Mouse (Mus musculus): ENCODE measurements around the gene Hmg20a. TPM values are rescaled to one million over a fixed set of nuclear protein-coding genes. Genes with fewer than 3 reads are reported as not detected.

Hmg20a gene
- 138 TPM in 1 of 2 replicates, not detected in the other for polyA plus RNA-seq (2012; ENCODE audit: insufficient read depth, insufficient read length, low replicate concordance, missing spikeins)

DNA sequence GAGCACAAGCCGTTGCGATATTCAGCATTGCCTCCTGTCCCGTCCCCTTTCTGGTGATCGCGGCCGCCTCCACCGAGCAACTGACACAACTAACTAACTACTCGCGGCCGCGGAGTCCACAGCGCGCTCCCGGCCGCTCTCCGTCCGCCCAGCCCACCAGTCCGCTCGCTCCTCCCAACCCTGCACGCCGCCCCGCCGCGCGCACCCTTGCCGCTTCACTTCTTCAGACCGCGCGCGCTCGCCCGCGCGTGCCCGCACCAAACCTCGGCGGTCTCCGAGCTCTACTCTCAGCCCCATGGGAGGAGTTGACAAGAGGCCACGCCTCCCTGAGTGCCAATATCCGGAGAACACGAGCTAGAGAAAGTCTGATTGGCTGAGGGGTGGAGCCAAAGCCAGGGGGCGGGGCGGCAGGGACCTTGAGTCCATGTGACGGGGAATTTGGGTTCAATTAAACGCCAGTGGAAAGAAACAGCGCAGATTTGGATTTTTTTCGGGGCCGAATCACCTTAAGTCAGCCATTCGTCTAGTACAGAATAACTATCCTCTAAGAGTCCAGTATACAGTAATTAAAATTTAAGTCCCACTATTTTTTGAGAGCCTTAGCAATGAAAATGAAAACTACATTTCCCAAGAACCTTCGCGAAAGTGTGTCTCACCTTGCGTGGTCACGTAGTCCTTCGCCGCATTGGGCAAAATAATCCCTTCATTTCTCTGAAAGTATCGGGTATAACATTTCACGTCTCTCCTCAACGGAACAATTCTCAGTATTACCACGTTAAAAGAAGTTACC lies at the start of gene Hmg20a, which contains the start of gene Peak1:
Gene Hmg20a (plus strand): TSS at position 662 of the 790 bp plus-strand sequence.
Gene Peak1 (minus strand): TSS at position 120 of the 790 bp plus-strand sequence.
- under 1% methylated on average over 56 of the region's 59 CpGs for WGBS
- Histone ChIP-seq H3K27ac (ENCODE audit: insufficient read depth, low read depth, low read length) (peak within 1 kb of the TSS; percentile 95), H3K4me3 (ENCODE audit: insufficient read depth, low read depth, low read length) (peak within 1 kb of the TSS; percentile 79), H3K4me1 (ENCODE audit: control insufficient read depth, insufficient read depth, low read length) (peaks cover 7% of the 10 kb centered on the region)
- TF ChIP-seq CTCF (IDR thresholded peaks at IDR 0.05; ENCODE audit: insufficient read depth, low read depth, low read length) (no peak), POLR2A (IDR thresholded peaks at IDR 0.05; ENCODE audit: insufficient read depth, low read depth, low read length) (no peak)

DNA sequence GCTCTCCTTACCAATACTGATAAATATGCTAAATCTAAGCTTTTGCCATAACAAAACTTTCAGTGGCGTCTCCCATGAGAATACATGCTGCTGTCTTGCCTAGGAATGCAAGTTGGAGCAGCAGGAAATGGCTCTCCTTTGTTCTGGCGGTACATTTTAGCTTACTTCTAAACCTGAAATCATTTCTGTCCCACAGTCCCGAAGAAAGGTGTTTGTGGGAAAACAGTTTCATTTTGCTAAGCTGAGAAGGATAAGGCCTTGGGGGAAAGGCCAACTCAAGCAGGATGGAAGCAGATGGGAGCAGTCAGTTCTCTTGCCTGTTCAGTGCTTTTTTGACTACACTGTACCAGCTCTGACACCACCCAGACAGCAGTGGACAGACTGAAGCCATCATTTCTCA lies 49.6 kb upstream of the Hmg20a start:
- no peak overlapping the region for H3K27ac ChIP-seq (ENCODE audit: insufficient read depth, low read depth, low read length)
- H3K4me1 ChIP-seq (ENCODE audit: control insufficient read depth, insufficient read depth, low read length) = no peaks in the 10 kb centered on the region
- H3K4me3 ChIP-seq (ENCODE audit: insufficient read depth, low read depth, low read length) = no peak overlapping the region
- TF ChIP-seq CTCF (IDR thresholded peaks at IDR 0.05; ENCODE audit: insufficient read depth, low read depth, low read length) = no peak
- no peak for TF ChIP-seq POLR2A (IDR thresholded peaks at IDR 0.05; ENCODE audit: insufficient read depth, low read depth, low read length)
- 74% methylated on average over 3 of the region's 3 CpGs for WGBS

DNA sequence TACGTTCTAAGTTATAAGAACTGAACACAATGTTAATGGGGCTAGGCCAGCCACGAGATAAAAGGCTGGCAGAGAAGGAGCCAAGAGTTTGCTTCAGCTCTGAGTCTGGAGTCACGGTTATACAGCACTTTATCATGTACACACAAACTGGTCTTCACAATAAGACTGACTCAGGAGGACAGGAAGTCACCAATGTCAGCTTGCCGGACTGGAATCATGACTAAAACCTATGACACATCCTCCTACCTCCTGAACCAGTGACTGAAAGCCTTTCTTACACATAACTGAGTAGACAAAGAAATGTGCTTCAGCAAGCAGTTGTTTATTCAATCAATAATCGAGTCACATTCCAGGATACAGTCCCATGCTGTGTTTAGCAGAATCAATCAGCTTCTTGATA lies 47.7 kb upstream of the Hmg20a start:
- TF ChIP-seq POLR2A (IDR thresholded peaks at IDR 0.05; ENCODE audit: insufficient read depth, low read depth, low read length) = no peak
- TF ChIP-seq CTCF (IDR thresholded peaks at IDR 0.05; ENCODE audit: insufficient read depth, low read depth, low read length) = no peak
- 68% methylated on average over 5 of the region's 5 CpGs for WGBS
- H3K4me3 ChIP-seq (ENCODE audit: insufficient read depth, low read depth, low read length) = no peak overlapping the region
- H3K4me1 ChIP-seq (ENCODE audit: control insufficient read depth, insufficient read depth, low read length) = no peaks in the 10 kb centered on the region
- H3K27ac ChIP-seq (ENCODE audit: insufficient read depth, low read depth, low read length) = no peak overlapping the region

DNA sequence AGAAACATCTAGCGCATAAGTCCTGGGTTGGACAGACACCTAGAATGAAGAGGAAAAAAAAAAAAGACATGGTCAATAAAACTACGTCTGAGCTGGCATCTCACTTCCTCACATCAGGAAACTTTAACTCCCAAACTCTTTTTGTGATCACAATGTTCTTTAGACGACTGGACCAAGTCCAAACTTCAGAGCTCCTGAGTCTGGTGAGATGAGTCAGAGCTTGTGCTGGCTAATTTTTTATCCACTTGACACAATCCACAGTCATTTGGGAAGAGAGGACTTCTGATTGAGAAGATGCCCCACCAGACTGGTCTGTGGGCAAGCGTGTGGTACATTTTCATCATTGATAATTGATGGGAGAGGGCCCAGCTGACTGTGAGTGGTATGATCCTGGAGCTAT lies 44.0 kb upstream of the Hmg20a start:
- 70% methylated on average over 4 of the region's 4 CpGs for WGBS
- Histone ChIP-seq H3K27ac (ENCODE audit: insufficient read depth, low read depth, low read length) (no peak overlapping the region), H3K4me1 (ENCODE audit: control insufficient read depth, insufficient read depth, low read length) (no peaks in the 10 kb centered on the region), H3K4me3 (ENCODE audit: insufficient read depth, low read depth, low read length) (no peak overlapping the region)
- TF ChIP-seq POLR2A (IDR thresholded peaks at IDR 0.05; ENCODE audit: insufficient read depth, low read depth, low read length) (no peak), CTCF (IDR thresholded peaks at IDR 0.05; ENCODE audit: insufficient read depth, low read depth, low read length) (no peak)

DNA sequence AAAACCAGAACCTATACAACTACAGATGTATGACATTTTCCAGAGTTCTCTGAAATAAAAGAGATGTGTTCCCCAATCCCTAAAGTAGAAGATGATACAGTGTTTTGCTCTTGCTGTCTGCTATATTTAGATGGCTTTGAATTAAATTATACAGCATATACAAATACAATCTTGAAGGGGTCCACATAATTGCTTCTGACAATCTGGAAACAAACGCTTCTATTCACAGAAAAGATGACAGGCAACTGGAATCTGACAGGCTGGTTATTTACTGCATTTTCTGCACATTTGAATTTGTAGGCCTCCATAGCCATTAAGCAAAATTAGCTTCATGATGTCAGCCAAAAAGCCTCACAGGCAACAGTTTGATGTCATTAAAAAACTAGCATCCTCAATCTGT lies 35.6 kb upstream of the Hmg20a start:
- Histone ChIP-seq H3K4me3 (ENCODE audit: insufficient read depth, low read depth, low read length) (no peak overlapping the region), H3K27ac (ENCODE audit: insufficient read depth, low read depth, low read length) (no peak overlapping the region), H3K4me1 (ENCODE audit: control insufficient read depth, insufficient read depth, low read length) (no peaks in the 10 kb centered on the region)
- WGBS = 50% methylated on average over 1 of the region's 1 CpGs
- TF ChIP-seq POLR2A (IDR thresholded peaks at IDR 0.05; ENCODE audit: insufficient read depth, low read depth, low read length) (no peak), CTCF (IDR thresholded peaks at IDR 0.05; ENCODE audit: insufficient read depth, low read depth, low read length) (no peak)

DNA sequence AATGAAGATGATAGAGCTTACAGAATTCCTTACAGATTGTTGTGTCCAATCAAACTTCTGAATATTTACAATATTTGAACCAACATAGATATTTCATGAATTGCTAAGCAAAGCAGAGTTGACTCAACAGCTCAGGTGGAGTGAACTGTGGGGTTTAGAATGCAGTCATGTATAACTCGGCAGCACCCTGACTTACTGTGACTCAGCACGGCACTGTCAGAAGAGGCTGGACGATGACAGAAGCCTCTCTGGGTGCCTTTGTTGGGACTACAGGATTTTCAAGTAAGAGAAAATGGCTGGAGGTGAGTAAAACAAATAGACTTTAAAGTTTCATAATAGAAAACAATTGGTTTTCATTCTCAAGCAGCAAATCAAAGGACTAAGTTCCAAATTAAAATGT lies 25.6 kb upstream of the Hmg20a start:
- 88% methylated on average over 3 of the region's 3 CpGs for WGBS
- TF ChIP-seq POLR2A (IDR thresholded peaks at IDR 0.05; ENCODE audit: insufficient read depth, low read depth, low read length) (no peak), CTCF (IDR thresholded peaks at IDR 0.05; ENCODE audit: insufficient read depth, low read depth, low read length) (no peak)
- H3K27ac ChIP-seq (ENCODE audit: insufficient read depth, low read depth, low read length) = no peak overlapping the region

DNA sequence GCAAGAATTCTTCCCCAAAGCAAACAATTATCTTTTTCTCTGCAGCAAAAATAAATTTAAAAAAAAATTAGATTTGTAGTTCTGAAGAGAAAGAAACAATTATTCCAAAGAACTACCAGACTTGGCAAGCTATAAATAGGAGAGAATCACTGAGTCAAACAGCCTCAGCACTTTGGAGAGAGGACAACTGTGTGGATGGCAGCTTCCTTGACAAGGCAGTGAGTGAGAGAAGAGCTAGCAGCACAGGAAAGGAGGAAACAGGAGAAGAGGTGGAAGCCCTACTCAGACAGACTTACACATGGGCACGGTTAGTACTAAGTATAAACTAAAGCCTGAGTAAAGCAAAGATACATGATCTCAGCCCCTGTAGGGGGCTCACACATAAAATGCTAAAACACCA lies 22.1 kb upstream of the Hmg20a start:
- 39% methylated on average over 1 of the region's 1 CpGs for WGBS
- H3K4me1 ChIP-seq (ENCODE audit: control insufficient read depth, insufficient read depth, low read length) = peaks cover 3% of the 10 kb centered on the region; the same call in 1 of the 2 replicates
- H3K27ac ChIP-seq (ENCODE audit: insufficient read depth, low read depth, low read length) = no peak overlapping the region
- no peak overlapping the region for H3K4me3 ChIP-seq (ENCODE audit: insufficient read depth, low read depth, low read length)
- TF ChIP-seq POLR2A (IDR thresholded peaks at IDR 0.05; ENCODE audit: insufficient read depth, low read depth, low read length) (no peak), CTCF (IDR thresholded peaks at IDR 0.05; ENCODE audit: insufficient read depth, low read depth, low read length) (no peak)

More for the DNA sequence above, 25.6 kb upstream of the Hmg20a start:
- Histone ChIP-seq H3K4me1 (ENCODE audit: control insufficient read depth, insufficient read depth, low read length) (peaks cover 3% of the 10 kb centered on the region; the same call in 1 of the 2 replicates), H3K4me3 (ENCODE audit: insufficient read depth, low read depth, low read length) (no peak overlapping the region)

DNA sequence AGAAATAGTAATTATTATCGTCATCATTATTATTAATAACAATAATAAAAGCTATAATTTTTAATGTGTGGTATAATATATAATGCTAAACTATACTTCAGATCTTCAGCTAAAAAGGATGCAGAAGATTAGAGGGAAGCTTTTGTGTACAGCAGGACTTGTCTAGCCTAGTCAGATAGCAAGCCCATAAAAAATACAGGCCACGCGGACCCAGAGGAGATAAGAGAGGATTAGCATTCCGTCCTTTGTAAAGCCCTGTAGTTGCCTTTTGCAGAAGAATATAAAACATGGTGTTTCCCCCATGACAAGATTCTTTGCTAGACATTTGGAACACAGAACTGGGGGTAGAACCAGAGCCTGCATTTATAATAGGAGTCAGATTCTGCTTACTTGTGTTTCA lies 13.8 kb upstream of the Hmg20a start:
- no peak for TF ChIP-seq POLR2A (IDR thresholded peaks at IDR 0.05; ENCODE audit: insufficient read depth, low read depth, low read length)
- no peak for TF ChIP-seq CTCF (IDR thresholded peaks at IDR 0.05; ENCODE audit: insufficient read depth, low read depth, low read length)
- Histone ChIP-seq H3K4me3 (ENCODE audit: insufficient read depth, low read depth, low read length) (no peak overlapping the region), H3K4me1 (ENCODE audit: control insufficient read depth, insufficient read depth, low read length) (peaks cover 3% of the 10 kb centered on the region), H3K27ac (ENCODE audit: insufficient read depth, low read depth, low read length) (no peak overlapping the region)
- WGBS = 86% methylated on average over 4 of the region's 4 CpGs

DNA sequence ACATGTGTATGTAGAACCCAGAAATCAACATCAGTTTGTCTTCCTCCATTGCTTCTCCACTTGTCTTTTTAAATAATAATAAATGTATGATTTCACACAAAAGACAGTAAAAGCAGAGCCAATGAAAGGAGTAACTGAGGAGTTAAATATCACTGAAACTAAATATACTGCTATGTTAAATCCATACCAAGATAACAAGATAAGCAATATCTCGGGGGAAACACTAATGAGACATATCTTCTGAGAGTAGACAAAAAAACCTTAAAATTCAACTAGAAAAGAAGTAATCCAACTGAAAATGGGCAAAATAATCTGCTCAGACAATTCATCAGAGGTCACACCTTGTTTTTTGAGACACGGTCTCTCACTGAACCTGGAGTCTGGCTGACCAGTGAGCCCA lies 8.5 kb upstream of the Hmg20a start:
- no peak for TF ChIP-seq CTCF (IDR thresholded peaks at IDR 0.05; ENCODE audit: insufficient read depth, low read depth, low read length)
- no peak for TF ChIP-seq POLR2A (IDR thresholded peaks at IDR 0.05; ENCODE audit: insufficient read depth, low read depth, low read length)
- H3K4me1 ChIP-seq (ENCODE audit: control insufficient read depth, insufficient read depth, low read length) = no peaks in the 10 kb centered on the region
- no peak overlapping the region for H3K27ac ChIP-seq (ENCODE audit: insufficient read depth, low read depth, low read length)
- 96% methylated on average over 2 of the region's 2 CpGs for WGBS
- no peak overlapping the region for H3K4me3 ChIP-seq (ENCODE audit: insufficient read depth, low read depth, low read length)

Measured in olfactory bulb, adult 2 months (tissue).